Mouse (Mus musculus) intestine, postnatal 0 days (tissue): Measurements from ENCODE around the gene Ms4a6d. TPM values are rescaled to one million over a fixed set of nuclear protein-coding genes. Genes with fewer than 3 reads are reported as not detected.

Source experiments
- ATAC-seq: fragments of 200-750 bp; cut with Nextera tagmentation; 2 replicates; pipeline ENCODE4 v1.8.0; 2017; ENCODE audit warnings: mild to moderate bottlenecking, moderate TSS enrichment, moderate library complexity
- H3K27ac ChIP-seq: fragments of 300-500 bp; sonication (generic); 2 replicates; pipeline ENCODE4 v1.5.1; 2014; ENCODE audit warnings: mild to moderate bottlenecking, low read depth, low read length, moderate library complexity
- H3K27me3 ChIP-seq: fragments of 300-500 bp; sonication (generic); replicated peaks from 2 replicates; pipeline ENCODE4 v1.6.1; 2014; ENCODE audit warnings: low read length, mixed read lengths; ENCODE audit not compliant: control insufficient read depth, insufficient read depth
- H3K36me3 ChIP-seq: fragments of 300-500 bp; sonication (generic); 2 replicates; pipeline ENCODE4 v1.6.1; 2014; ENCODE audit warnings: mild to moderate bottlenecking, moderate library complexity; ENCODE audit not compliant: control insufficient read depth, insufficient read depth
- H3K4me1 ChIP-seq: fragments of 300-500 bp; sonication (generic); replicated peaks from 2 replicates; pipeline ENCODE4 v1.6.1; 2014; ENCODE audit warnings: antibody characterized with exemption, low read length, mixed read lengths; ENCODE audit not compliant: control insufficient read depth, insufficient read depth
- H3K4me2 ChIP-seq: fragments of 300-500 bp; sonication (generic); replicated peaks from 2 replicates; pipeline ENCODE4 v1.6.1; 2014; ENCODE audit warnings: low read depth, mild to moderate bottlenecking, moderate library complexity
- H3K4me3 ChIP-seq: fragments of 300-500 bp; sonication (generic); 2 replicates; pipeline ENCODE4 v1.5.1; 2014; ENCODE audit warnings: low read depth, low read length
- H3K9ac ChIP-seq: fragments of 300-500 bp; sonication (generic); 2 replicates; pipeline ENCODE4 v1.6.1; 2014; ENCODE audit warnings: mild to moderate bottlenecking, low read depth, low read length
- H3K9me3 ChIP-seq: fragments of 300-500 bp; sonication (generic); 2 replicates; pipeline ENCODE4 v1.6.1; 2016; ENCODE audit warnings: mixed run types; ENCODE audit not compliant: control insufficient read depth
- CTCF ChIP-seq: sonication (generic); IDR thresholded peaks from 2 replicates; pipeline ENCODE4 v1.5.1; 2016; ENCODE audit warnings: low read depth, mild to moderate bottlenecking, control low read depth, antibody characterized with exemption, moderate library complexity
- WGBS: fragments of 180-500 bp; shearing (Covaris S2); extraction: QIAGEN DNeasy Blood & Tissue Kit; methylation state at CpG from one replicate; pipeline ENCODE4 v1.1.7; 2014; 5-methylcytosine and 5-hydroxymethylcytosine counted together
- polyA plus RNA-seq: library from polyadenylated mRNA; unstranded; fragments of >200 nt; fragmentation: Nextera tagmentation; extraction: Ambion mirVana; gene quantifications from 2 replicates; pipeline ENCODE4 v1.2.1, GENCODE M21; 2015

The Ms4a6d gene
- polyA plus RNA-seq, 1 experiment from 2014 or later, result 5.4 TPM

- WGBS, result 83% methylated on average over 1 of the region's 1 CpGs
- H3K27me3 ChIP-seq, result no peaks in the 10 kb centered on the region
- ATAC-seq, result no peak
Measured at GRCm38 (mm10) chr19:11613084-11613483, 8.4 kb upstream of the Ms4a6d start.

GRCm38 (mm10) chr19:11612293-11612692 lies 7.6 kb upstream of the Ms4a6d start:
- Histone ChIP-seq H3K4me3 (no peak overlapping the region), H3K27me3 (no peaks in the 10 kb centered on the region), H3K4me1 (no peaks in the 10 kb centered on the region), H3K9ac (no peak overlapping the region), H3K4me2 (no peak overlapping the region), H3K36me3 (no peaks in the 10 kb centered on the region), H3K27ac (no peak overlapping the region), H3K9me3 (no peaks in the 10 kb centered on the region)
- no peak for TF ChIP-seq CTCF
- WGBS, result 32% methylated on average over 2 of the region's 2 CpGs
- ATAC-seq, result no peak

More at GRCm38 (mm10) chr19:11613084-11613483, 8.4 kb upstream of the Ms4a6d start:
- Histone ChIP-seq H3K27ac (no peak overlapping the region), H3K4me3 (no peak overlapping the region), H3K4me2 (no peak overlapping the region), H3K9ac (no peak overlapping the region), H3K36me3 (no peaks in the 10 kb centered on the region), H3K9me3 (no peaks in the 10 kb centered on the region), H3K4me1 (no peaks in the 10 kb centered on the region)
- no peak for TF ChIP-seq CTCF

DNA sequence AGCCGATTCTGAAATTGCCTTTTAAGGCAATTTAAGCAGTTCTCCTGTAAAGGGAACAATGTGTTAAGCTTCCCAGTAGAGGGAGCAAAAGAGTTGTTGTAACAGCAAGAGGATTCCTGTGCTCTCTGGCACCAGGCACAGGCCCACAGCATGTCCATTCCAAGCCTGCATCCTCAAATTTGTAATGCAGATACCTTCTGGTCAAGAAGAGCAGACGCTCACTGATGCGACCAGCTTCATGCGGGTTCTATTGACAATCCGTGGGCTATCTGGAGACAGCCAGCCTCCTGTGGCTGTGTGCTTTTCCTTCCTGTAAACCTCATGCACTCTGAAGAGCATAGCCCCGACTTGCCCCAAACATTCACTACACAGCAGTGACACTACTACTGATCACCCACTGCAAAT lies 6.9 kb upstream of the Ms4a6d start:
- H3K27me3 ChIP-seq, result no peaks in the 10 kb centered on the region
- no peaks in the 10 kb centered on the region for H3K9me3 ChIP-seq
- no peaks in the 10 kb centered on the region for H3K4me1 ChIP-seq
- H3K36me3 ChIP-seq, result no peaks in the 10 kb centered on the region
- peak; percentile 84 for TF ChIP-seq CTCF
- no peak for ATAC-seq
- no peak overlapping the region for H3K9ac ChIP-seq
- no peak overlapping the region for H3K4me3 ChIP-seq
- H3K27ac ChIP-seq, result no peak overlapping the region
- 20% methylated on average over 6 of the region's 6 CpGs for WGBS
- no peak overlapping the region for H3K4me2 ChIP-seq

GRCm38 (mm10) chr19:11608172-11608571 lies 3.5 kb upstream of the Ms4a6d start:
- WGBS, result 23% methylated on average over 1 of the region's 1 CpGs
- Histone ChIP-seq H3K9me3 (no peaks in the 10 kb centered on the region), H3K36me3 (no peaks in the 10 kb centered on the region), H3K4me1 (no peaks in the 10 kb centered on the region), H3K4me2 (no peak overlapping the region), H3K27ac (no peak overlapping the region), H3K4me3 (no peak overlapping the region), H3K27me3 (no peaks in the 10 kb centered on the region), H3K9ac (no peak overlapping the region)
- TF ChIP-seq CTCF, result peak; percentile 80
- no peak for ATAC-seq

GRCm38 (mm10) chr19:11602026-11602425 lies 2.6 kb downstream of the Ms4a6d start:
- H3K9me3 ChIP-seq, result no peaks in the 10 kb centered on the region
- H3K4me2 ChIP-seq, result no peak overlapping the region
- TF ChIP-seq CTCF, result peak; percentile 85
- no peak overlapping the region for H3K27ac ChIP-seq
- H3K4me1 ChIP-seq, result no peaks in the 10 kb centered on the region
- no peak overlapping the region for H3K4me3 ChIP-seq
- no peaks in the 10 kb centered on the region for H3K36me3 ChIP-seq
- no peaks in the 10 kb centered on the region for H3K27me3 ChIP-seq
- no peak overlapping the region for H3K9ac ChIP-seq
- WGBS, result 89% methylated on average over 2 of the region's 2 CpGs
- ATAC-seq, result no peak

DNA sequence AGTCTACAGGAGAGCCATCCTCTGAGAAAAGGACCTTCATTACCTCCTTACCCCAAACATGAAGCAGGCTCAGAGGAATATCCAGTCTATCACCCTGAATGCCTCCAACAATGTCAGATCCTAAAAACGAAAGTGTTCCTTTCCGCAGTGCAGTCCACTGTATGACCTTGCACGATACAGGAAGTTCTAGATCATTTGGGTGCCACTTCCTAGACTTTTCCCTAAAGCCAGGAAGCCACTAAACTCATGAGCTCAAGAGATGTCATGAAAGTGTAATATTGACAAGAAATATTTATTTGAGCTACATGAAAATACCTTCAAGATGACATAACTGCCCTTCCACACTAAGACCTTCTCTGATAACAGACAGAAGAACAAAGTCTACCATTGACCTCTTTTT lies 3.3 kb downstream of the Ms4a6d start:
- 84% methylated on average over 3 of the region's 3 CpGs for WGBS
- Histone ChIP-seq H3K4me3 (no peak overlapping the region), H3K4me1 (no peaks in the 10 kb centered on the region), H3K4me2 (no peak overlapping the region), H3K27ac (no peak overlapping the region), H3K9ac (no peak overlapping the region), H3K27me3 (no peaks in the 10 kb centered on the region), H3K36me3 (no peaks in the 10 kb centered on the region), H3K9me3 (no peaks in the 10 kb centered on the region)
- TF ChIP-seq CTCF, result no peak
- no peak for ATAC-seq

- Histone ChIP-seq H3K9ac (no peak overlapping the region), H3K27ac (no peak overlapping the region), H3K36me3 (no peaks in the 10 kb centered on the region), H3K4me2 (no peak overlapping the region), H3K9me3 (no peaks in the 10 kb centered on the region), H3K27me3 (no peaks in the 10 kb centered on the region), H3K4me3 (no peak overlapping the region), H3K4me1 (no peaks in the 10 kb centered on the region)
- 59% methylated on average over 2 of the region's 2 CpGs for WGBS
- ATAC-seq, result no peak
- TF ChIP-seq CTCF, result no peak
Measured at GRCm38 (mm10) chr19:11589891-11590449, 14.7 kb downstream of the Ms4a6d start.
